Mouse (Mus musculus) MEL (cell line): ENCODE results near the gene Shisal2a.

Source experiments
- CTCF ChIP-seq, 3 experiments: IDR thresholded peaks in 2 of 3; conservative IDR thresholded peaks in 1 of 3; 2 replicates each; pipeline ENCODE4 v1.5.1; 2011 to 2012; ENCODE audit warnings: low read length in 3 of 3, low read depth in 2 of 3, mild to moderate bottlenecking in 2 of 3, improper control_type of control experiment in 1 of 3, inconsistent platforms in 1 of 3, mixed read lengths in 1 of 3, moderate library complexity in 1 of 3; ENCODE audit not compliant: control insufficient read depth in 1 of 3, insufficient read depth in 1 of 3, poor library complexity in 1 of 3, severe bottlenecking in 1 of 3
- JUND ChIP-seq: IDR thresholded peaks from 2 replicates; pipeline ENCODE4 v1.6.1; 2011; ENCODE audit warnings: low read depth, mild to moderate bottlenecking, improper control_type of control experiment, low read length
- MEF2A ChIP-seq: IDR thresholded peaks from 2 replicates; pipeline ENCODE4 v1.6.1; 2014; ENCODE audit warnings: low read depth, mild to moderate bottlenecking, inconsistent platforms, low read length, improper control_type of control experiment; ENCODE audit not compliant: poor library complexity, insufficient replicate concordance, severe bottlenecking; ENCODE audit errors: extremely low read depth
- MYB ChIP-seq: IDR thresholded peaks from 2 replicates; pipeline ENCODE4 v1.6.1; 2011; ENCODE audit warnings: mild to moderate bottlenecking, low read depth, low read length, improper control_type of control experiment
- NRF1 ChIP-seq: IDR thresholded peaks from 2 replicates; pipeline ENCODE4 v1.6.1; 2014; ENCODE audit warnings: low read depth, mild to moderate bottlenecking, inconsistent platforms, low read length, improper control_type of control experiment, moderate library complexity; ENCODE audit not compliant: poor library complexity, insufficient read depth, severe bottlenecking
- POLR2A ChIP-seq, 2 experiments: IDR thresholded peaks; 2 replicates each; pipeline ENCODE4 v1.6.1; 2011 to 2012; ENCODE audit warnings: low read length in 2 of 2, mild to moderate bottlenecking in 2 of 2, control low read depth in 1 of 2, improper control_type of control experiment in 1 of 2, low read depth in 1 of 2, moderate library complexity in 1 of 2; ENCODE audit not compliant: control insufficient read depth in 1 of 2, insufficient read depth in 1 of 2, poor library complexity in 1 of 2
- RAD21 ChIP-seq: IDR thresholded peaks from 2 replicates; pipeline ENCODE4 v1.6.1; 2011; ENCODE audit warnings: mild to moderate bottlenecking, low read depth, low read length, improper control_type of control experiment
- SIN3A ChIP-seq: IDR thresholded peaks from 2 replicates; pipeline ENCODE4 v1.6.1; 2012; ENCODE audit warnings: low read length, improper control_type of control experiment, inconsistent platforms
- TAL1 ChIP-seq: IDR thresholded peaks from 2 replicates; pipeline ENCODE4 v1.6.1; 2012; ENCODE audit warnings: mild to moderate bottlenecking, inconsistent platforms, low read length, moderate library complexity, mixed read lengths
- USF1 ChIP-seq: IDR thresholded peaks from 2 replicates; pipeline ENCODE4 v1.6.1; 2014; ENCODE audit warnings: low read depth, mild to moderate bottlenecking, inconsistent platforms, low read length, improper control_type of control experiment, moderate library complexity
- ZKSCAN1 ChIP-seq: IDR thresholded peaks from 2 replicates; pipeline ENCODE4 v1.6.1; 2012; ENCODE audit warnings: low read depth, mild to moderate bottlenecking, inconsistent platforms, low read length, improper control_type of control experiment, moderate library complexity
- ZNF384 ChIP-seq: IDR thresholded peaks from 2 replicates; pipeline ENCODE4 v1.6.1; 2012; ENCODE audit warnings: low read depth, mild to moderate bottlenecking, inconsistent platforms, low read length, improper control_type of control experiment

GRCm38 (mm10) chr4:108388741-108389140, 5.6 kb upstream of the Shisal2a start:
- no peak for TF ChIP-seq JUND
- no peak for TF ChIP-seq POLR2A (IDR thresholded peaks at IDR 0.05; ENCODE audit: control insufficient read depth in 1 of 2, insufficient read depth in 1 of 2, low read depth in 1 of 2, low read length in 2 of 2, poor library complexity in 1 of 2)
- no peak for TF ChIP-seq CTCF (IDR thresholded peaks at IDR 0.05 in 2 of 3, conservative IDR thresholded peaks at IDR 0.05 in 1 of 3; ENCODE audit: control insufficient read depth in 1 of 3, insufficient read depth in 1 of 3, low read depth in 2 of 3, low read length in 3 of 3, poor library complexity in 1 of 3, severe bottlenecking in 1 of 3)
- TF ChIP-seq ZNF384, result no peak
- no peak for TF ChIP-seq MEF2A
- TF ChIP-seq RAD21, result no peak
- no peak for TF ChIP-seq MYB
- TF ChIP-seq NRF1, result no peak
- no peak for TF ChIP-seq TAL1
- TF ChIP-seq ZKSCAN1, result no peak
- no peak for TF ChIP-seq SIN3A
- TF ChIP-seq USF1, result no peak
